Mouse (Mus musculus): ENCODE data around the gene Tube1. TPM values are rescaled to one million over a fixed set of nuclear protein-coding genes. Genes with fewer than 3 reads are reported as not detected.

The Tube1 gene
- polyA plus RNA-seq, 1 experiment from 2014 or later: 7.1 TPM

Other genes starting within 250 kb of the Tube1 start
- gene Lama4, start 168.5 kb upstream of the Tube1 start, polyA plus RNA-seq (2015; fragmentation: Nextera tagmentation; extraction: Ambion mirVana): 22.3 and 31.5 TPM in 2 replicates
- 23.8 and 36.8 TPM in 2 replicates for gene Fam229b, start 62 bp upstream of the Tube1 start, polyA plus RNA-seq (2015; fragmentation: Nextera tagmentation; extraction: Ambion mirVana)
- gene Ccn6, start 29.8 kb downstream of the Tube1 start, polyA plus RNA-seq (2015; fragmentation: Nextera tagmentation; extraction: Ambion mirVana): 0.65 and 0.69 TPM in 2 replicates
- 67.8 and 76.5 TPM in 2 replicates for gene Fyn, start 234.9 kb downstream of the Tube1 start, polyA plus RNA-seq (2015; fragmentation: Nextera tagmentation; extraction: Ambion mirVana)